Mouse (Mus musculus) hindbrain, embryonic 16.5 days (tissue): ENCODE data around the gene Slc25a27. TPM values are rescaled to one million over a fixed set of nuclear protein-coding genes. Genes with fewer than 3 reads are reported as not detected.

Experiments
- ATAC-seq: fragments of 200-750 bp; cut with Nextera tagmentation; 2 replicates; pipeline ENCODE4 v1.8.0; 2017; ENCODE audit warnings: moderate TSS enrichment, moderate library complexity
- H3K27ac ChIP-seq: fragments of 300-500 bp; sonication (generic); 2 replicates; pipeline ENCODE4 v1.5.1; 2014; ENCODE audit warnings: low read depth, mild to moderate bottlenecking, control low read depth, low read length, moderate library complexity
- H3K27me3 ChIP-seq: fragments of 300-500 bp; sonication (generic); replicated peaks from 2 replicates; pipeline ENCODE4 v1.6.1; 2014; ENCODE audit warnings: low read length; ENCODE audit not compliant: control insufficient read depth, insufficient read depth
- H3K36me3 ChIP-seq: fragments of 300-500 bp; sonication (generic); 2 replicates; pipeline ENCODE4 v1.6.1; 2014; ENCODE audit warnings: mild to moderate bottlenecking, low read length, moderate library complexity, mixed read lengths; ENCODE audit not compliant: control insufficient read depth, insufficient read depth
- H3K4me1 ChIP-seq: fragments of 300-500 bp; sonication (generic); 2 replicates; pipeline ENCODE4 v1.6.1; 2014; ENCODE audit warnings: low read depth, low read length; ENCODE audit not compliant: control insufficient read depth, insufficient read depth
- H3K4me2 ChIP-seq: fragments of 300-500 bp; sonication (generic); 2 replicates; pipeline ENCODE4 v1.6.1; 2014; ENCODE audit warnings: mild to moderate bottlenecking, low read length, control low read depth, moderate library complexity
- H3K4me3 ChIP-seq: fragments of 300-500 bp; sonication (generic); 2 replicates; pipeline ENCODE4 v1.5.1; 2014; ENCODE audit warnings: mild to moderate bottlenecking, low read length, control low read depth, moderate library complexity
- H3K9ac ChIP-seq: fragments of 300-500 bp; sonication (generic); 2 replicates; pipeline ENCODE4 v1.6.1; 2014; ENCODE audit warnings: low read depth, mild to moderate bottlenecking, control low read depth, low read length, moderate library complexity
- H3K9me3 ChIP-seq: fragments of 300-500 bp; sonication (generic); 2 replicates; pipeline ENCODE4 v1.6.1; 2014; ENCODE audit warnings: mild to moderate bottlenecking, low read length, moderate library complexity; ENCODE audit not compliant: control insufficient read depth
- WGBS: fragments of 180-500 bp; shearing (Covaris S2); extraction: QIAGEN DNeasy Blood & Tissue Kit; methylation state at CpG from one replicate; pipeline ENCODE4 v1.1.7; 2014; 5-methylcytosine and 5-hydroxymethylcytosine counted together
- polyA plus RNA-seq: library from polyadenylated mRNA; unstranded; fragments of >200 nt; fragmentation: Nextera tagmentation; extraction: Ambion mirVana; gene quantifications from 2 replicates; pipeline ENCODE4 v1.2.1, GENCODE M21; 2015

The Slc25a27 gene
- polyA plus RNA-seq = 97.4 and 99.1 TPM in 2 replicates

GRCm38 (mm10) chr17:43666576-43667289, at the start of gene Slc25a27:
TSS of gene Slc25a27 (minus strand) at chr17:43667214.
- ATAC-seq = peak; percentile 97
- Histone ChIP-seq H3K36me3 (no peaks in the 10 kb centered on the region), H3K9ac (peak within 1 kb of the TSS; percentile 87), H3K4me3 (peak within 1 kb of the TSS; percentile 70), H3K27ac (peak within 1 kb of the TSS; percentile 80), H3K4me1 (peaks cover 15% of the 10 kb centered on the region), H3K27me3 (no peaks in the 10 kb centered on the region), H3K4me2 (peak within 1 kb of the TSS; percentile 86), H3K9me3 (no peaks in the 10 kb centered on the region)
- WGBS = under 1% methylated on average over 41 of the region's 41 CpGs

- 64% methylated on average over 7 of the region's 7 CpGs for WGBS
Measured at GRCm38 (mm10) chr17:43716601-43717000, 49.6 kb upstream of the Slc25a27 start.

DNA sequence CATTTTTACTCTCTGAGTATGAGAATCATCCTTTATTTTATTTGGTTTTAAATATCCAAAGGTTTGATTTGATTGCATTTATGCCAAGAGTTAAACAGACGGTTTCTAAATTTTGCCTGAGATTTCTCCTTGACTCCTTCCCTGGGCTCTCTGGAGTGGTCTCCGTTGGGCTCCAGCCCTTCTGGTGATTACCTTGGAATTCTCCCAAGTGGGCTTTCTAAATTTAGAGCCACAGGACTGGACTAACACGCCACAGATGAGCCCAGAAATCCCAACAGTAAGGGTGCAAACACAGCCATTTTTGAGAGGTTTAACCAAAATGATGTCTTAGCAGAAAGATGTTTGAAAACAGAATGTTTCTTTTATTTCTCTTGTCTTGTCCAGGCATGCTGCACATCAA, 47.2 kb upstream of the Slc25a27 start:
- H3K4me1 ChIP-seq = no peaks in the 10 kb centered on the region
- H3K4me3 ChIP-seq = no peak overlapping the region
- no peaks in the 10 kb centered on the region for H3K9me3 ChIP-seq
- no peak overlapping the region for H3K27ac ChIP-seq
- no peak overlapping the region for H3K4me2 ChIP-seq
- H3K36me3 ChIP-seq = no peaks in the 10 kb centered on the region
- no peaks in the 10 kb centered on the region for H3K27me3 ChIP-seq
- 69% methylated on average over 3 of the region's 3 CpGs for WGBS
- no peak for ATAC-seq
- no peak overlapping the region for H3K9ac ChIP-seq

More at GRCm38 (mm10) chr17:43716601-43717000, 49.6 kb upstream of the Slc25a27 start:
- Histone ChIP-seq H3K9me3 (no peaks in the 10 kb centered on the region), H3K4me2 (no peak overlapping the region), H3K27ac (no peak overlapping the region), H3K36me3 (no peaks in the 10 kb centered on the region), H3K27me3 (no peaks in the 10 kb centered on the region), H3K4me1 (no peaks in the 10 kb centered on the region), H3K4me3 (no peak overlapping the region), H3K9ac (no peak overlapping the region)
- ATAC-seq = no peak

DNA sequence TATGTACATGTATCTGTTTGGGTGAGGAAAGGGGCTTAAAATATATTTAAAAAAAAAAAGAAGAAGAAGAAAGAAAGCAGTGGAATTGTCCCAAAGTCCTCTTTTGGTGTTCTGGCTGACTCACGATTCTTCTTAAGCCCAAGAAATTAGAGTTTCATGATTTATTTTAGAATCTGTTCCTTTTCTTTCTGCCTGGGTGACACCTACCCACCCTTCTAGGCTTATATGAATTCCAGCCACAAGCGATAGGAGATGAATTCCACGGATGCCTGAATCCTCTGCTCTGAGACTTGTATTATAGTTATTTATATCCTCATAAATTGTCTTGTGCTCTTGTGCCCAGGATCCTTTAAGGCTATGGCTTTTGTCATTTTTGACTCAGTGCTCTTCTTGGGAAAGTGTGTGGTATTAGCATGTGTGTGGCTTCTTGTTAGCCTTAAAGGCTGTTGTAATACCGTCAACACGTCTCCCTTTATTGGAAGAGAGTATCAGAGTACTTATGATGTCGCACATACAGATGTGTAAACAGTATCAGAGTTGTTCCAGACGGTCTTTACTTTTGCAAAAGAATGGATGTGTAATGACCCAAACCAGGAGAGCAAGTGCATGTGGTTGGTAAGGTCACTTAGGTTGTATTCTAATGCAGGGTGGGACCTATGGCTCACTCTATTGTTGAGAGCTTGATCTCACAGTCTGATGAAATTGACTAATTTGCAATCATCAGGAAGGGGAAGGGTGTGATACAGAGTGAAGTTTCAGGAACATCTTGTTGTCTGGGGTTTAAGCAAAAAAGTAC, 44.7 kb upstream of the Slc25a27 start:
- H3K9me3 ChIP-seq = no peaks in the 10 kb centered on the region
- H3K36me3 ChIP-seq = no peaks in the 10 kb centered on the region
- ATAC-seq = no peak
- no peaks in the 10 kb centered on the region for H3K27me3 ChIP-seq
- H3K4me2 ChIP-seq = no peak overlapping the region
- WGBS = 88% methylated on average over 7 of the region's 7 CpGs
- H3K4me1 ChIP-seq = no peaks in the 10 kb centered on the region
- H3K4me3 ChIP-seq = no peak overlapping the region
- no peak overlapping the region for H3K9ac ChIP-seq
- no peak overlapping the region for H3K27ac ChIP-seq

DNA sequence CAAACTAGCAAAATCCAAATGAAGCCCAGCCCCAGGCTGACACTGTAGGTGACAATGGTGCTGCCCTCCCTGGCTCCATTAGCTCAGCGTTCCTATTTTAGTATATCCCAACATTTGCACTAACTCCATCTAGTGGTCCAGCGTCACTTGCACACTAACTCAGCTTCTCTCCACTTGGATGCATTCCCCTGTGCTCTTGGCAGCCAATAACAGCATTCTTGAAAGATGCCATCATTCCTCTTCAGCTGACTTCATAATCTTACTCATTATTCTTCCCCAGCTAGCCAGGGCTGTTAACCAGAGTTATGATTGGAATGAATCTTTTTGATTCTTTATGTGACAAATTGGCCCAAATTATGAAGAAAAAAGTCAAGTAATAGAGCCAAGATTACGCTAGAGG, 40.2 kb upstream of the Slc25a27 start:
- Histone ChIP-seq H3K27me3 (no peaks in the 10 kb centered on the region), H3K4me2 (no peak overlapping the region), H3K36me3 (no peaks in the 10 kb centered on the region), H3K9me3 (no peaks in the 10 kb centered on the region), H3K9ac (no peak overlapping the region), H3K4me3 (no peak overlapping the region), H3K4me1 (no peaks in the 10 kb centered on the region), H3K27ac (no peak overlapping the region)
- no peak for ATAC-seq
- WGBS = 86% methylated on average over 3 of the region's 3 CpGs

DNA sequence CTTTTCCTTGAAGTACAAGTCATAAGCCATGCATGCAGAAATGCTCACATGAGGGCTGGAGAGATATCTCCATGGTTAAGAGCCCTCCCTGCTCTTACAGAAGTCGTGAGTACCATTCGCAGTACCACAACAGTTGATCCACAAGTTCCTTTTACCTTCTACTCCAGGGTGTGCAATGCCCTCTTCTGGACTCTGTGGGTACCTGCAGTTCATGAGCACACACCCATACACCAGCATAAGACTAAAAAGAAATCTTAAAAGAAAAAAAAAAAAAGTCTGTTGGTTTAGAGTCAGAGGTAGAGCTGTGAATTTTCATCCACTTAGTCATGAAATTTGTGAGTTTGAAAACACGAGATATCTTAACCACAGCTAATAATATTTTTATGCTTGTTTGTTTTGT, 39.7 kb upstream of the Slc25a27 start:
- 94% methylated on average over 3 of the region's 3 CpGs for WGBS
- H3K9ac ChIP-seq = no peak overlapping the region

DNA sequence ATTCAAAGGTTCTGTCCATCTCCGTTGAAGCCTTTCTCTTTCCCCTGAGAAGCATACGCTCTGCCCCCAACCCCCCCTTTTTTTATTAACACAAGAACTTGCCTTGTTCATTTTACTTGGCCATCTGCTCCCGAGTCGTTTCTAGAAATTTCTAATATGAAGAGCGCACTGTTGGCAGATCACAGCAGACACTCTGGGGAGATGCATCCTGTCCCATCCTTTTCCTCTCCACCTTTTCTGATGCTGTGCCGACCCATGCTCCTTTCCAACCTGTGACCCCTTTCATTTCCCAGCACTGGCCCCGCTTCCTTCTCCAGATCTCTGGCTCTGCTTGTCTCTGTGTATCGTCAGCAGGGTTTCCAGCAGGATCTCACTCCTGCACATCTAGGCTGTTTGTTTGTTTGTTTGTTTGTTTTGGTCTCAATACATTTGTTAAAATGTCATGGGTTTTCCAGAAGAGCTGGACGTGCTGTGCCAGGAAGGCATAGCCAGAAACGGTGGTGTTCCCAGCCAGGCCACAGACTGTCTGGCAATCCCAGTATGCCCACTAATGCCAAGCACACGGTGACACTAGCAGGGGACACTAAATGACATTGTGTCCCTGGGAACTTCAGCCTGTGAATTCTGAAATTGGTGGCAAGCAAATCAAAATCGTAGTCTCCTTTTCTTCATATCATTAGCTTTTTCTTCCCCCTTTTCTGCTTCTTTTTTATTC, 37.4 kb upstream of the Slc25a27 start:
- 87% methylated on average over 12 of the region's 12 CpGs for WGBS

More for the DNA sequence above, 39.7 kb upstream of the Slc25a27 start:
- Histone ChIP-seq H3K4me3 (no peak overlapping the region), H3K27ac (no peak overlapping the region), H3K9me3 (no peaks in the 10 kb centered on the region), H3K36me3 (no peaks in the 10 kb centered on the region), H3K4me2 (no peak overlapping the region), H3K4me1 (no peaks in the 10 kb centered on the region), H3K27me3 (no peaks in the 10 kb centered on the region)
- no peak for ATAC-seq

GRCm38 (mm10) chr17:43701060-43701459, 34.0 kb upstream of the Slc25a27 start:
- H3K4me1 ChIP-seq = no peaks in the 10 kb centered on the region
- H3K9me3 ChIP-seq = no peaks in the 10 kb centered on the region; the same call in 1 of the 2 replicates
- WGBS = 68% methylated on average over 6 of the region's 6 CpGs
- ATAC-seq = peak; percentile 34; the same call in 1 of the 2 replicates
- H3K4me2 ChIP-seq = no peak overlapping the region
- no peak overlapping the region for H3K27ac ChIP-seq
- no peak overlapping the region for H3K9ac ChIP-seq
- H3K36me3 ChIP-seq = no peaks in the 10 kb centered on the region
- H3K27me3 ChIP-seq = no peaks in the 10 kb centered on the region
- H3K4me3 ChIP-seq = no peak overlapping the region

More for the DNA sequence above, 37.4 kb upstream of the Slc25a27 start:
- Histone ChIP-seq H3K27ac (no peak overlapping the region), H3K4me1 (no peaks in the 10 kb centered on the region), H3K9me3 (no peaks in the 10 kb centered on the region), H3K27me3 (no peaks in the 10 kb centered on the region), H3K4me2 (no peak overlapping the region), H3K9ac (no peak overlapping the region), H3K4me3 (no peak overlapping the region), H3K36me3 (no peaks in the 10 kb centered on the region)
- ATAC-seq = no peak
